Mouse (Mus musculus): Measurements from ENCODE around the gene Colec11.
A peak's percentile ranks its signal among the peaks of the same experiment; 100 is the strongest.

Gene Colec11

GRCm38 (mm10) chr12:28623195-28623594, at the start of gene Colec11:
Gene Colec11 (minus strand): TSS chr12:28623377.
- no peak for DNase-seq (ENCODE audit: low spot score in 2 of 2)

- no peak for DNase-seq (ENCODE audit: low spot score in 2 of 2)
These were observed 44.1 kb upstream of the Colec11 start for GRCm38 (mm10) chr12:28667287-28667686.

- no peak for DNase-seq (ENCODE audit: low spot score in 2 of 2)
These were observed 43.6 kb upstream of the Colec11 start for GRCm38 (mm10) chr12:28666734-28667133.

GRCm38 (mm10) chr12:28662628-28663027, 39.5 kb upstream of the Colec11 start:
- DNase-seq (ENCODE audit: low spot score in 2 of 2), result no peak

GRCm38 (mm10) chr12:28649141-28650110, 26.2 kb upstream of the Colec11 start, which contains the start of gene Rnaseh1:
Gene Rnaseh1 (plus strand): TSS chr12:28649602.
- peak; percentile 93 to 94 for DNase-seq (ENCODE audit: low spot score in 2 of 2)

GRCm38 (mm10) chr12:28638778-28639177, 15.6 kb upstream of the Colec11 start:
- no peak for DNase-seq (ENCODE audit: low spot score in 2 of 2)

GRCm38 (mm10) chr12:28636543-28636942, 13.4 kb upstream of the Colec11 start:
- no peak for DNase-seq (ENCODE audit: low spot score in 2 of 2)

GRCm38 (mm10) chr12:28635535-28636476, 12.6 kb upstream of the Colec11 start, which contains the start of gene Rps7:
Gene Rps7 (minus strand): TSS chr12:28635953.
- DNase-seq (ENCODE audit: low spot score in 2 of 2), result peak; percentile 93 to 94

GRCm38 (mm10) chr12:28635058-28635534, 11.9 kb upstream of the Colec11 start:
- no peak for DNase-seq (ENCODE audit: low spot score in 2 of 2)

- no peak for DNase-seq (ENCODE audit: low spot score in 2 of 2)
These were observed 5.3 kb upstream of the Colec11 start for GRCm38 (mm10) chr12:28628436-28628835.

- no peak for DNase-seq (ENCODE audit: low spot score in 2 of 2)
These were observed 3.9 kb upstream of the Colec11 start for GRCm38 (mm10) chr12:28627092-28627491.

GRCm38 (mm10) chr12:28625407-28625806, 2.2 kb upstream of the Colec11 start:
- DNase-seq (ENCODE audit: low spot score in 2 of 2), result no peak

- no peak for DNase-seq (ENCODE audit: low spot score in 2 of 2)
These were observed 1.1 kb upstream of the Colec11 start for GRCm38 (mm10) chr12:28624251-28624650.

GRCm38 (mm10) chr12:28622641-28623040, 536 bp downstream of the Colec11 start:
- DNase-seq (ENCODE audit: low spot score in 2 of 2), result no peak

GRCm38 (mm10) chr12:28622167-28622532, 1.0 kb downstream of the Colec11 start:
- peak; percentile 38 to 54 for DNase-seq (ENCODE audit: low spot score in 2 of 2)

- DNase-seq (ENCODE audit: low spot score in 2 of 2), result no peak
These were observed 1.6 kb downstream of the Colec11 start for GRCm38 (mm10) chr12:28621451-28622166.

- DNase-seq (ENCODE audit: low spot score in 2 of 2), result no peak
These were observed 5.9 kb downstream of the Colec11 start for GRCm38 (mm10) chr12:28617297-28617696.

GRCm38 (mm10) chr12:28614401-28614800, 8.8 kb downstream of the Colec11 start:
- no peak for DNase-seq (ENCODE audit: low spot score in 2 of 2)

GRCm38 (mm10) chr12:28612391-28612790, 10.8 kb downstream of the Colec11 start:
- peak; percentile 64 to 71 for DNase-seq (ENCODE audit: low spot score in 2 of 2)

- peak in 1 of 2 experiments; percentile 50 for DNase-seq (ENCODE audit: low spot score in 2 of 2)
These were observed 15.5 kb downstream of the Colec11 start for GRCm38 (mm10) chr12:28607546-28608305.

Measured in right cerebral cortex, adult 2 months (tissue).